Mouse (Mus musculus): Measurements from ENCODE around the gene Rps25.

The Rps25 gene

DNA sequence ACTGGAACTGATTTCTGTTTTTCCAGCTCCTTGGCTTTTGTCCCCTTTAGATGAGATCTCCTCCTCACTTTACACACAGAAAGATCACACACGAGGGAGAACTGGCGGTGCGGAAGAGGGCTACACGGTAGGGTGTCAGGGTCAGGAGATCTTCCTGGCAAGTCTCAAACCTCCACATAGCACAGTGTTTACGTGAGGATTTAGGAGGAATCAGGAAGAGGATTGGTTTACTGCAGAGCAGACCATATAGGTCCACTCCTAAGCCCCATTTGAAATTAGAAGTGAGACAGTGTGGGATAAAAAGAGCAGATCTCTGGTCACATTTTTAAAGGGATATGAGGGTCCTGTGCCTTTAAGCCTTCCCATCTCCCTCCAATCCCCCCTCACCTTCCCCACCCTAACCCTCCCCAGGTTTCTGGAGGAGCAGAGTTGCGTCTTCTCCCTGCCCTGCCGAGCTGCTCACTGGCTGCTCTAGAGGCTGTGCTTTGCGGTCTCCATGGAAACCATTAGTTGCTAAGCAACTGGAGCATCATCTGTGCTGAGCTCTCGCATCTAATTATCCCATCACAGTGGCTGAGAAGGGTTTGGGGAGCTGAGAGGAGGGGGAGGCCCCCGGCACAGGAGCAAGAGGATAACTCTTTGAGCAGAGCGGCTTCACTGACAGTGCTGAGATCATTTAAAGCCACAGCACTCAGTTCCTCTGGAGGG lies 50.2 kb downstream of the Rps25 start:
- DNase-seq (ENCODE audit: low spot score), result no peak

Data from ovary, postnatal 36 days (tissue).